Mouse (Mus musculus) heart, adult 11 months (tissue): ENCODE measurements at regions not wholly inside any gene's neighbourhood (a gene's known extent, or its start where the extent isn't known, plus 50 kb on each side); places are given as distances from the start of the nearest gene placed in this dataset.
A peak's percentile ranks its signal among the peaks of the same experiment; 100 is the strongest.

Source experiments
- DNase-seq: peaks from one replicate; pipeline ENCODE4 v3.0.0; 2022

GRCm38 (mm10) chr4:33798654-33799053, 125.7 kb upstream of the Cnr1 start:
- no peak for DNase-seq

GRCm38 (mm10) chr4:33799110-33799509, 125.3 kb upstream of the Cnr1 start:
- no peak for DNase-seq

- DNase-seq = peak; percentile 21
Measured at GRCm38 (mm10) chr4:33799831-33800230, 124.6 kb upstream of the Cnr1 start.

GRCm38 (mm10) chr4:33812338-33812737, 112.1 kb upstream of the Cnr1 start:
- DNase-seq = no peak

- DNase-seq = no peak
Measured at GRCm38 (mm10) chr4:33823850-33824249, 100.5 kb upstream of the Cnr1 start.

GRCm38 (mm10) chr4:33833134-33833533, 91.3 kb upstream of the Cnr1 start:
- no peak for DNase-seq

- DNase-seq = no peak
Measured at GRCm38 (mm10) chr4:33838436-33838835, 86.0 kb upstream of the Cnr1 start.

GRCm38 (mm10) chr4:33840119-33840518, 84.3 kb upstream of the Cnr1 start:
- no peak for DNase-seq

- no peak for DNase-seq
Measured at GRCm38 (mm10) chr4:33845611-33846395, 78.6 kb upstream of the Cnr1 start.

GRCm38 (mm10) chr4:33850249-33850648, 74.1 kb upstream of the Cnr1 start:
- DNase-seq = no peak

- DNase-seq = no peak
Measured at GRCm38 (mm10) chr4:33852294-33852693, 72.1 kb upstream of the Cnr1 start.

- DNase-seq = no peak
Measured at GRCm38 (mm10) chr4:33855112-33855511, 69.3 kb upstream of the Cnr1 start.

GRCm38 (mm10) chr4:33867126-33867525, 57.3 kb upstream of the Cnr1 start:
- no peak for DNase-seq

GRCm38 (mm10) chr4:33869317-33869716, 55.1 kb upstream of the Cnr1 start:
- DNase-seq = no peak
